In the genomic region with DNA sequence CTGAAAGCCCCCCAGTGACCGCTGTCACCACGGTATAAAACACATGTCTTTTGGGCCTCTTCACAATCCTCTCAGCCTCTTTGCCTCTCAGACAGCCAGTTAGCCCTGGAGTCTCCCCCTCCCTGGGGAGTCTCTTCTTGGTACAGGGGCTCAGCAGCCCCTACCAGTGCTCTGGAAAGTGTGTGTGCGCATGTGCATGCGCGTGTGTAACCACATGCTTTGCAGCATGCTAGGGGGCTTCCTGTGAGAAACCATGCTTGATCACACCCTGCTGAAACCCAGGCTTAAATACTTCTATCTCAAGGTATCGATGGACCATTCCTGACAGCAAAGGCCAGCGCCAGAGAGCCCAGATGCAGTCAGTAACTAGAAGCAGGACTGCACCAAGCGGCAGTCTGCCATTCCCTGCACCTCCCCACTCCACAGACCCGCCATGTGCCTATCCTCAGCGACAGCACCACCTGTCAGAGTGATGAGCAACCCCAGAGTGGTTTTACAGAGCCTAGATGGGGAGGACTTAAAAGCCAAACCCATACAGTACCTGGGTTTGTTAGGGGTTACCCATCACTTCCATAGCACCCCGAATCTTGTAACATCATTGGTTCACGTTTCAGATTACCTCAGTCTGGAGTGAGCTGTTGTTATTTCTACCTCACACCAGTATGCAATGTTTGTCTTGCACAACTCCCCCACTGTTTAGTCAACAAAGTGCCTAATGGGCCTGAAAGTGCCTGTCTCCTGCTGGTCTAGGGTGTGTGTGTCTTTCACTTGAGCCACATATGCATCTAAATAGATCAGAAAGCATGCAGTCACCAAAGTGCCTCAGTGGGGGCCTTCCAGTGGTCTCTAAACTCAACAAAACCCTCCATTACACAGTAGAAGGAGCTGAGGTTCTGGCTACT, we compare ENCODE assay signal across 8 mouse cellular contexts.
A peak's percentile ranks its signal among the peaks of the same experiment; 100 is the strongest.
DNase-seq lines count a peak whose midpoint lies in the region; ATAC-seq and TF ChIP-seq lines count a peak whose summit lies in the region.

No protein-coding gene starts in this region.

- 0 out of 2 replicates have a peak, but pooled peaks have one; percentile 11 for ATAC-seq in embryonic facial prominence, embryonic 11.5 days (replicated peaks; ENCODE audit: insufficient number of reproducible peaks, low FRiP score, low TSS enrichment, low read depth)
- no peak for ATAC-seq in lung, postnatal 0 days
- ATAC-seq in intestine, embryonic 16.5 days, result no peak
- ATAC-seq in neutrophil, adult 5-6 weeks (ENCODE audit: extremely low read depth, insufficient number of reproducible peaks, low FRiP score, poor library complexity, severe bottlenecking), result peak; percentile 28; the same call in 1 of the 2 replicates

- H3K9me3 ChIP-seq in embryonic facial prominence, embryonic 11.5 days (replicated peaks; ENCODE audit: control insufficient read depth, low read length), result no peaks in the 10 kb centered on the region
- no peaks in the 10 kb centered on the region for H3K9me3 ChIP-seq in embryonic facial prominence, embryonic 10.5 days
- no peaks in the 10 kb centered on the region for H3K9me3 ChIP-seq in lung, postnatal 0 days (ENCODE audit: low read length)
- H3K9me3 ChIP-seq in intestine, embryonic 16.5 days (ENCODE audit: control insufficient read depth, low read length), result no peaks in the 10 kb centered on the region

- H3K9ac ChIP-seq in embryonic facial prominence, embryonic 11.5 days (replicated peaks; ENCODE audit: low read length), result no peak overlapping the region
- H3K9ac ChIP-seq in lung, postnatal 0 days (replicated peaks; ENCODE audit: low read depth), result no peak overlapping the region
- H3K9ac ChIP-seq in intestine, embryonic 16.5 days (ENCODE audit: low read depth, low read length), result no peak overlapping the region

- no peak for TF ChIP-seq EP300 in lung, postnatal 0 days (IDR thresholded peaks at IDR 0.05)

- H3K27ac ChIP-seq in embryonic facial prominence, embryonic 11.5 days (replicated peaks; ENCODE audit: low read depth, low read length), result no peak overlapping the region
- no peak overlapping the region for H3K27ac ChIP-seq in embryonic facial prominence, embryonic 10.5 days (replicated peaks)
- no peak overlapping the region for H3K27ac ChIP-seq in lung, postnatal 0 days (ENCODE audit: low read length)
- peak overlapping the region; percentile 40; the same call in 1 of the 2 replicates for H3K27ac ChIP-seq in intestine, embryonic 16.5 days (ENCODE audit: low read length)

- no peak for TF ChIP-seq CTCF in lung, postnatal 0 days (IDR thresholded peaks at IDR 0.05)

- no peak for DNase-seq in embryonic facial prominence, embryonic 11.5 days (ENCODE audit: low spot score)
- no peak for DNase-seq in embryonic facial prominence, embryonic 10.5 days (ENCODE audit: low spot score)
- peak; percentile 48 for DNase-seq in lung, postnatal 36 days
- no peak for DNase-seq in lung, postnatal 0 days (ENCODE audit: low spot score)
- no peak for DNase-seq in left cerebral cortex, adult 8-10 months (ENCODE audit: low spot score in 2 of 2)
- no peak for DNase-seq in yolk sac, embryonic 10.5 days (ENCODE audit: low spot score)

- H3K4me2 ChIP-seq in embryonic facial prominence, embryonic 11.5 days (ENCODE audit: low read depth, low read length), result no peak overlapping the region
- H3K4me2 ChIP-seq in lung, postnatal 0 days (replicated peaks; ENCODE audit: low read depth, low read length), result no peak overlapping the region
- H3K4me2 ChIP-seq in intestine, embryonic 16.5 days (ENCODE audit: low read depth, low read length), result no peak overlapping the region

- WGBS in embryonic facial prominence, embryonic 11.5 days, result 59% methylated on average over 12 of the region's 12 CpGs
- WGBS in embryonic facial prominence, embryonic 10.5 days, result 57% methylated on average over 12 of the region's 12 CpGs
- WGBS in lung, postnatal 0 days, result 64% methylated on average over 12 of the region's 12 CpGs
- WGBS in intestine, embryonic 16.5 days, result 73% methylated on average over 12 of the region's 12 CpGs

- no peak overlapping the region for H3K4me3 ChIP-seq in embryonic facial prominence, embryonic 11.5 days (ENCODE audit: low read depth, low read length)
- no peak overlapping the region for H3K4me3 ChIP-seq in embryonic facial prominence, embryonic 10.5 days
- no peak overlapping the region for H3K4me3 ChIP-seq in lung, postnatal 0 days (ENCODE audit: low read depth, low read length)
- H3K4me3 ChIP-seq in intestine, embryonic 16.5 days (ENCODE audit: low read length), result no peak overlapping the region

- H3K36me3 ChIP-seq in embryonic facial prominence, embryonic 11.5 days (replicated peaks; ENCODE audit: control insufficient read depth, insufficient read depth, low read depth, low read length), result no peaks in the 10 kb centered on the region
- no peaks in the 10 kb centered on the region for H3K36me3 ChIP-seq in embryonic facial prominence, embryonic 10.5 days (replicated peaks)
- no peaks in the 10 kb centered on the region for H3K36me3 ChIP-seq in lung, postnatal 0 days (ENCODE audit: insufficient read depth, low read length)
- no peaks in the 10 kb centered on the region for H3K36me3 ChIP-seq in intestine, embryonic 16.5 days (ENCODE audit: control insufficient read depth, insufficient read depth, low read length)

- 0 out of 2 replicates have a peak, but pooled peaks cover 2% of the 10 kb centered on the region for H3K4me1 ChIP-seq in embryonic facial prominence, embryonic 11.5 days (ENCODE audit: control insufficient read depth, insufficient read depth, low read length)
- H3K4me1 ChIP-seq in embryonic facial prominence, embryonic 10.5 days, result peaks cover 28% of the 10 kb centered on the region
- no peaks in the 10 kb centered on the region for H3K4me1 ChIP-seq in lung, postnatal 0 days (ENCODE audit: insufficient read depth, low read depth, low read length)
- peaks cover 30% of the 10 kb centered on the region for H3K4me1 ChIP-seq in intestine, embryonic 16.5 days (ENCODE audit: control insufficient read depth, insufficient read depth, low read length)

- no peaks in the 10 kb centered on the region for H3K27me3 ChIP-seq in embryonic facial prominence, embryonic 11.5 days (ENCODE audit: control insufficient read depth, insufficient read depth, low read length)
- H3K27me3 ChIP-seq in embryonic facial prominence, embryonic 10.5 days (replicated peaks; ENCODE audit: low read depth, poor library complexity, severe bottlenecking), result no peaks in the 10 kb centered on the region
- no peaks in the 10 kb centered on the region for H3K27me3 ChIP-seq in lung, postnatal 0 days (replicated peaks; ENCODE audit: insufficient read depth, low read length)
- H3K27me3 ChIP-seq in intestine, embryonic 16.5 days (replicated peaks; ENCODE audit: control insufficient read depth, insufficient read depth, low read length), result no peaks in the 10 kb centered on the region

Comparison
In these comparisons a context has a peak if more than half of its experiments do, and no peak if none do; other contexts are left out.
1. ATAC-seq: peak in embryonic facial prominence, embryonic 11.5 days (single experiment) and neutrophil, adult 5-6 weeks (single experiment); none in lung, postnatal 0 days (single experiment) and intestine, embryonic 16.5 days (single experiment).